Mouse (Mus musculus) neural tube, embryonic 14.5 days (tissue): ENCODE measurements around the gene Tns4. TPM values are rescaled to one million over a fixed set of nuclear protein-coding genes. Genes with fewer than 3 reads are reported as not detected.

Source experiments
- ATAC-seq: fragments of 200-750 bp; cut with Nextera tagmentation; 2 replicates; pipeline ENCODE4 v1.8.0; 2017; ENCODE audit warnings: low read depth, mild to moderate bottlenecking, moderate TSS enrichment, moderate library complexity
- H3K27ac ChIP-seq: fragments of 300-500 bp; sonication (generic); 2 replicates; pipeline ENCODE4 v1.5.1; 2014; ENCODE audit warnings: low read depth, mild to moderate bottlenecking, control low read depth, low read length, moderate library complexity, mixed read lengths
- H3K27me3 ChIP-seq: fragments of 300-500 bp; sonication (generic); 2 replicates; pipeline ENCODE4 v1.6.1; 2014; ENCODE audit warnings: low read length; ENCODE audit not compliant: control insufficient read depth, insufficient read depth
- H3K36me3 ChIP-seq: fragments of 300-500 bp; sonication (generic); 2 replicates; pipeline ENCODE4 v1.6.1; 2014; ENCODE audit warnings: low read length, mixed read lengths; ENCODE audit not compliant: control insufficient read depth, insufficient read depth
- H3K4me1 ChIP-seq: fragments of 300-500 bp; sonication (generic); 2 replicates; pipeline ENCODE4 v1.6.1; 2014; ENCODE audit warnings: low read length; ENCODE audit not compliant: control insufficient read depth, insufficient read depth
- H3K4me2 ChIP-seq: fragments of 300-500 bp; sonication (generic); 2 replicates; pipeline ENCODE4 v1.6.1; 2014; ENCODE audit warnings: mild to moderate bottlenecking, low read depth, low read length, control low read depth
- H3K4me3 ChIP-seq: fragments of 300-500 bp; sonication (generic); 2 replicates; pipeline ENCODE4 v1.5.1; 2014; ENCODE audit warnings: low read depth, low read length, control low read depth, mixed read lengths
- H3K9ac ChIP-seq: fragments of 300-500 bp; sonication (generic); replicated peaks from 2 replicates; pipeline ENCODE4 v1.6.1; 2014; ENCODE audit warnings: low read depth, mild to moderate bottlenecking, control low read depth, low read length, mixed read lengths
- H3K9me3 ChIP-seq: fragments of 300-500 bp; sonication (generic); 2 replicates; pipeline ENCODE4 v1.6.1; 2016; ENCODE audit warnings: low read length; ENCODE audit not compliant: control insufficient read depth
- WGBS: fragments of 180-500 bp; shearing (Covaris S2); extraction: QIAGEN DNeasy Blood & Tissue Kit; methylation state at CpG from one replicate; pipeline ENCODE4 v1.1.7; 2014; 5-methylcytosine and 5-hydroxymethylcytosine counted together
- polyA plus RNA-seq: library from polyadenylated mRNA; unstranded; fragments of >200 nt; fragmentation: Nextera tagmentation; extraction: Ambion mirVana; gene quantifications from 2 replicates; pipeline ENCODE4 v1.2.1, GENCODE M21; 2014

The Tns4 gene
- polyA plus RNA-seq, 1 experiment from 2014 or later: not detected

- no peaks in the 10 kb centered on the region for H3K4me1 ChIP-seq
Measured at GRCm38 (mm10) chr11:99098924-99099323, 9.8 kb upstream of the Tns4 start.

DNA sequence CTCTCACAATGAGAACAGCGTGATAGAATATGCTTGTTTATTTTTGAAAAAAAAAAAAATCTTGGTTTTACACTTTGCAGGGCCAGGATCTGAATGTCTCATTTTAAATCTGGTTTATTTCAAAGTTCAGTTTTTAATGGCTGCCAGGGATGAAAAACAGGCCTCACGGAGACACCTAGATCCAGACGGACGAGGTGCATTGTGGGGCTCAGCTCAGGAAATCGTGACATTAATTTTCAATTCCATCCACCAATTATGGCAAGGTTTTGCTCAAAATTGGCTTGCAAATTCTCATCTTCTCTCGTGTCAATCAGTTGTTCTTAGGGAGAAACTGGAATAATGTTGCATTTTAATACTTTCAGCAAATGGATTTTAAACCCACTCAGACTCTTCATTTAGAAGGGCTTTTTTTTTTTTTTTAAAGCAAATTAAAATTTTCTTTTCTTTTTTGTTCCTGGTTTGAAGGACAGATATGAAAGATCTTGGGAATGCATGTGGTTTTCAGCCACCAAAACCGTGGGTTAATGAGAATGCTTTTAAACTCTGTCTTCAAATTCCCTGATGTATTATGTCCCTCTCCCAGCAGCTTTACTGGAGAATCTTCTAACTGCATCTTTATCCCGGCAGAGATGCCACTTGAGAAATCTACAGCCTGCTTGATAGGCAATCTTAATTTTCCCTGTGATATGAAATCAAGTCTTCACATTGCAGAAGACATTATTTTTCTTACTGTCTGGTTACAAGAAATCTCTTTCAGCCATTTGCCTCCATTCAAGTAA is 8.1 kb upstream of the Tns4 start:
- ATAC-seq: no peak

More at GRCm38 (mm10) chr11:99098924-99099323, 9.8 kb upstream of the Tns4 start:
- Histone ChIP-seq H3K36me3 (no peaks in the 10 kb centered on the region), H3K9ac (no peak overlapping the region), H3K4me3 (no peak overlapping the region), H3K27me3 (no peaks in the 10 kb centered on the region), H3K27ac (no peak overlapping the region), H3K4me2 (no peak overlapping the region), H3K9me3 (no peaks in the 10 kb centered on the region)
- 93% methylated on average over 9 of the region's 9 CpGs for WGBS
- no peak for ATAC-seq

GRCm38 (mm10) chr11:99096417-99096816 is 7.3 kb upstream of the Tns4 start:
- H3K4me2 ChIP-seq: no peak overlapping the region
- no peak for ATAC-seq
- no peak overlapping the region for H3K4me3 ChIP-seq
- H3K9ac ChIP-seq: no peak overlapping the region
- no peaks in the 10 kb centered on the region for H3K4me1 ChIP-seq
- no peak overlapping the region for H3K27ac ChIP-seq
- H3K36me3 ChIP-seq: no peaks in the 10 kb centered on the region
- WGBS: 79% methylated on average over 4 of the region's 4 CpGs
- no peaks in the 10 kb centered on the region for H3K9me3 ChIP-seq
- no peaks in the 10 kb centered on the region for H3K27me3 ChIP-seq

More for the DNA sequence above, 8.1 kb upstream of the Tns4 start:
- Histone ChIP-seq H3K4me3 (no peak overlapping the region), H3K36me3 (no peaks in the 10 kb centered on the region), H3K4me2 (no peak overlapping the region), H3K9ac (no peak overlapping the region), H3K9me3 (no peaks in the 10 kb centered on the region), H3K27ac (no peak overlapping the region), H3K27me3 (no peaks in the 10 kb centered on the region), H3K4me1 (no peaks in the 10 kb centered on the region)
- 76% methylated on average over 8 of the region's 8 CpGs for WGBS

GRCm38 (mm10) chr11:99095759-99096158 is 6.7 kb upstream of the Tns4 start:
- Histone ChIP-seq H3K4me2 (no peak overlapping the region), H3K4me1 (no peaks in the 10 kb centered on the region), H3K36me3 (no peaks in the 10 kb centered on the region), H3K9ac (no peak overlapping the region), H3K9me3 (no peaks in the 10 kb centered on the region), H3K27ac (no peak overlapping the region), H3K4me3 (no peak overlapping the region), H3K27me3 (no peaks in the 10 kb centered on the region)
- WGBS: 64% methylated on average over 4 of the region's 4 CpGs
- no peak for ATAC-seq

DNA sequence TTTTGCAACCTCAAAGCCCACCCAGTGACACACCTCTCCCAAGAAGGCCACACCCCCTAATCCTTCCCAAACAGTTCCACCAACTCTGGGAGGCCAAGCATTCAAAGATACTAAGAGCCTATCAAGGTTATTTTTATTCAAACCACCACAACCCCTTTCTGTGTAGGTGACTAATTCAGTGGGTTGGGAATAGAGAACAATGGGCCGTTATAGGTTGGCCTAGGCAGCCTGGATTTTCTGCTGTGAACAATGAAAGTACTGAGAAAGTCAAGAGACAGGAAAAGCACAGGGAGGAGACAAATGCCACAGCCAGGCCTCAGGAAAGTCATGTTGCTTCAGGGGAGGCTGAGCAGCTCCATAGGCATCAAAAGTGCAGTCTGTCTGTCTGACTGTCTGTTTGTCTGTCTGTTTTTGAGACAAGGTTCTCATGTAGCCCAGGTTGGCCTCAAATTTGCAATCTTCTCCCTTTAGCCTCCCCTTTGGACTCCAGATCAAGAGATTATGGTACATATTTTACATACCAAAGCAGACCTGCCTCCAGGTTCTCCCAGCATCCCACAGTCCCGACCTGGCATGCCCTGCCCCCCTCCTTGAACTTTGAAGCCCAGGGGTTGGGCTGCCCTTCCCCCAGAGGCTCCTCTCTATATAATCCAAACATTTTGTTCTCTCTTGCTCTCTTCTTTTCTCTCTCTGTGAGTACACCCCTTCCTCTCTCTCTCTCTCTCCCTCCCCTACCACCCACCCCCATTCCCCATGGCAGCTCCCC is 6.0 kb upstream of the Tns4 start:
- Histone ChIP-seq H3K4me2 (no peak overlapping the region), H3K9ac (no peak overlapping the region), H3K27me3 (no peaks in the 10 kb centered on the region), H3K4me3 (no peak overlapping the region), H3K27ac (no peak overlapping the region), H3K4me1 (no peaks in the 10 kb centered on the region), H3K36me3 (no peaks in the 10 kb centered on the region), H3K9me3 (no peaks in the 10 kb centered on the region)
- ATAC-seq: no peak
- 66% methylated on average over 2 of the region's 2 CpGs for WGBS

DNA sequence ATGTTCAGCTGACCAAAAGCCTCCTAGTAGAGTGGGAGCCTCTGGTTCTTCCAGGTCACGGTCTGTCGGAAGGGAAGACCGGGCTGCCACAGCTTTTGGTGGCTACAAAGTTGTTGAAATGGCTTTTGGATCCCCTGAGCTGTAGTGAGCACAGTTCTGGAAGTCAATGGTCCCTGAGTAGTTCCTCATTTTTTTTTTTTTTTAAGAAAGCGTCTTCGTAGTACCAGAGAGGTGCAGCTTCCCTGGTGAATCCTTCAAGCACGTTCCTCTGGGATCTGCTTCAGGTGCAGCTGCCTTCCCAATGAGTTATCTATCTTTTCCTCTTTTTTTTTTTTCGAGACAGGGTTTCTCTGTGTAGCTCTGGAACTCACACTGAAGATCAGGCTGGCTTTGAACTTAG is 4.6 kb upstream of the Tns4 start:
- no peaks in the 10 kb centered on the region for H3K36me3 ChIP-seq
- H3K9me3 ChIP-seq: no peaks in the 10 kb centered on the region
- H3K27ac ChIP-seq: no peak overlapping the region
- ATAC-seq: no peak
- no peak overlapping the region for H3K4me3 ChIP-seq
- 88% methylated on average over 7 of the region's 7 CpGs for WGBS
- H3K9ac ChIP-seq: no peak overlapping the region
- H3K4me1 ChIP-seq: no peaks in the 10 kb centered on the region
- H3K27me3 ChIP-seq: no peaks in the 10 kb centered on the region
- H3K4me2 ChIP-seq: no peak overlapping the region

GRCm38 (mm10) chr11:99091666-99092065 is 2.6 kb upstream of the Tns4 start:
- H3K4me1 ChIP-seq: no peaks in the 10 kb centered on the region
- no peak overlapping the region for H3K27ac ChIP-seq
- no peaks in the 10 kb centered on the region for H3K27me3 ChIP-seq
- ATAC-seq: no peak
- WGBS: 77% methylated on average over 2 of the region's 2 CpGs
- no peaks in the 10 kb centered on the region for H3K36me3 ChIP-seq
- no peak overlapping the region for H3K4me2 ChIP-seq
- no peak overlapping the region for H3K4me3 ChIP-seq
- no peak overlapping the region for H3K9ac ChIP-seq
- H3K9me3 ChIP-seq: no peaks in the 10 kb centered on the region

DNA sequence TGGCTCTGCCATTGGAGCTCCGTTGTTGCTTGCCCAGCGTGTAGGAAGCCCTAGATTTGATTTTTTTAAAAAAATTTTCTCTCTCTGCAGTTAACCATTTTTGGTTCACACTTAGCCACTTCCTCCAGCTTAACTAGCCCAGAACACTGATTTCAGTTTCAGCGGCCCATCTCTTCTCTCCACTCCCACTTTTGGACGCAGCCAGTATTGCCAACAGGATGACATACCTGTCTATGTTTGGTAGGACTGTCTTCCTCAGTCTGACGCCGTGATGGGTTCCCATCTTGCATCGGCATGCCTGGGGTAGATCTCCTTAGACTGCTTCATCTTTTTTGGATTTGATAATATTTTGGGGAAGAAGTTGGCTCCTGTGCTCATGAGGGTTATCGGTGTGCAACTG is 1.3 kb upstream of the Tns4 start:
- Histone ChIP-seq H3K27me3 (no peaks in the 10 kb centered on the region), H3K4me1 (no peaks in the 10 kb centered on the region), H3K4me3 (no peak overlapping the region), H3K9ac (no peak overlapping the region), H3K36me3 (no peaks in the 10 kb centered on the region), H3K27ac (no peak overlapping the region), H3K9me3 (no peaks in the 10 kb centered on the region), H3K4me2 (no peak overlapping the region)
- WGBS: 94% methylated on average over 8 of the region's 8 CpGs
- ATAC-seq: no peak

DNA sequence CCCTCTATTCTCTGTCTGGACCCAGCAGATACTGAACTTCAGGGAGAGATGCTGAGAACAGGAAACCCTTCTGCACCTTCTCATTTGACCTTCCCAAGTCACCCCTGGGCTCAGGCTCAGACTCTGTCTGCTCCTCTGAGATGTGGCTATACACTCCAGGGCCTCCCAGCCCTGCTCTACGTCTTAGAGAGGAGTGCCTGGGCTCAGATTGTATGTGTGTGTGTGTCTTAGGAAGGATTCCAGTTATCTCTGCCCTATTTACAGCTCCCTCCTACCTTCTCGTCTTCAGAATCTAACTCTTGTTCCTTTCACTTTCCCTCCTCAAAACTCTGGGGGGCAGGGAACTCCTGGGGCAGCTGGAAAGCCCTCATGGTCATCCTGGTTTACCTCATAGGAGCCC is 620 bp downstream of the Tns4 start:
- ATAC-seq: no peak
- Histone ChIP-seq H3K36me3 (no peaks in the 10 kb centered on the region), H3K4me3 (no peak overlapping the region), H3K27ac (no peak overlapping the region), H3K4me2 (no peak overlapping the region), H3K27me3 (no peaks in the 10 kb centered on the region), H3K4me1 (no peaks in the 10 kb centered on the region), H3K9me3 (no peaks in the 10 kb centered on the region), H3K9ac (no peak overlapping the region)
- 81% methylated on average over 2 of the region's 2 CpGs for WGBS
